Mouse (Mus musculus) myocyte (in vitro differentiated cells): Measurements from ENCODE around the gene Cmtm6. TPM values are rescaled to one million over a fixed set of nuclear protein-coding genes. Genes with fewer than 3 reads are reported as not detected.
A peak's percentile ranks its signal among the peaks of the same experiment; 100 is the strongest.

Experiments used
- H3K27me3 ChIP-seq: one replicate; pipeline ENCODE4 v1.6.1; 2011; ENCODE audit not compliant: control insufficient read depth, insufficient read depth, insufficient read length
- H3K36me3 ChIP-seq: one replicate; pipeline ENCODE4 v1.6.1; 2011; ENCODE audit not compliant: control insufficient read depth, insufficient read depth
- H3K4me2 ChIP-seq: one replicate; pipeline ENCODE4 v1.6.1; 2011; ENCODE audit warnings: low read depth, control low read depth
- H3K4me3 ChIP-seq: one replicate; pipeline ENCODE4 v1.5.1; 2011; ENCODE audit warnings: mild to moderate bottlenecking, control low read depth, moderate library complexity
- H3K79me2 ChIP-seq: one replicate; pipeline ENCODE4 v1.6.1; 2011; ENCODE audit not compliant: control insufficient read depth, insufficient read depth
- H3ac ChIP-seq: one replicate; pipeline ENCODE4 v1.6.1; 2011; ENCODE audit not compliant: control insufficient read depth, insufficient read length
- CEBPB ChIP-seq: IDR thresholded peaks from 2 replicates; pipeline ENCODE4 v1.6.1; 2011; ENCODE audit warnings: mild to moderate bottlenecking, moderate library complexity; ENCODE audit not compliant: poor library complexity, insufficient read depth, severe bottlenecking
- E2F4 ChIP-seq: IDR thresholded peaks from one replicate; pipeline ENCODE4 v1.6.1; 2011; ENCODE audit warnings: mild to moderate bottlenecking, control low read depth, moderate library complexity; ENCODE audit not compliant: insufficient read depth
- MAX ChIP-seq: IDR thresholded peaks from one replicate; pipeline ENCODE4 v1.6.1; 2011; ENCODE audit warnings: low read depth, mild to moderate bottlenecking, control low read depth
- MYOD1 ChIP-seq, 3 experiments: IDR thresholded peaks; one replicate each; pipeline ENCODE4 v1.6.1; 2011; ENCODE audit warnings: control low read depth in 2 of 3, low read depth in 2 of 3, mild to moderate bottlenecking in 2 of 3, moderate library complexity in 1 of 3; ENCODE audit not compliant: insufficient read length in 2 of 3, control insufficient read depth in 1 of 3
- MYOG ChIP-seq, 3 experiments: IDR thresholded peaks; one replicate each; pipeline ENCODE4 v1.6.1; 2011; ENCODE audit warnings: control low read depth in 2 of 3, low read depth in 2 of 3, mild to moderate bottlenecking in 2 of 3; ENCODE audit not compliant: insufficient read length in 2 of 3, control insufficient read depth in 1 of 3, insufficient read depth in 1 of 3
- POLR2A ChIP-seq: IDR thresholded peaks from one replicate; pipeline ENCODE4 v1.6.1; 2011; ENCODE audit warnings: low read depth, mild to moderate bottlenecking, control low read depth, moderate library complexity; ENCODE audit not compliant: insufficient read length
- POLR2AphosphoS2 ChIP-seq: IDR thresholded peaks from one replicate; pipeline ENCODE4 v1.6.1; 2011; ENCODE audit warnings: low read depth, control low read depth; ENCODE audit not compliant: insufficient read length
- REST ChIP-seq: IDR thresholded peaks from one replicate; pipeline ENCODE4 v1.6.1; 2011; ENCODE audit warnings: mild to moderate bottlenecking, control low read depth, moderate library complexity; ENCODE audit not compliant: insufficient read depth, insufficient read length
- SRF ChIP-seq: IDR thresholded peaks from one replicate; pipeline ENCODE4 v1.6.1; 2011; ENCODE audit warnings: low read depth; ENCODE audit not compliant: control insufficient read depth, insufficient read length
- TCF12 ChIP-seq: IDR thresholded peaks from one replicate; pipeline ENCODE4 v1.6.1; 2011; ENCODE audit warnings: mild to moderate bottlenecking, control low read depth; ENCODE audit not compliant: poor library complexity, insufficient read depth, severe bottlenecking
- TCF3 ChIP-seq: IDR thresholded peaks from one replicate; pipeline ENCODE4 v1.6.1; 2011; ENCODE audit warnings: low read depth, control low read depth; ENCODE audit not compliant: insufficient read length
- USF1 ChIP-seq: IDR thresholded peaks from one replicate; pipeline ENCODE4 v1.6.1; 2011; ENCODE audit warnings: low read depth, mild to moderate bottlenecking, control low read depth, moderate library complexity
- polyA plus RNA-seq: library from polyadenylated mRNA; unstranded; fragments of >200 nt; fragmentation: generic; extraction: Trizol; gene quantifications from one replicate; pipeline ENCODE4 v1.2.1, GENCODE M21; 2012; ENCODE audit warnings: missing spikeins

Cmtm6 gene
- 14.3 TPM for polyA plus RNA-seq

DNA sequence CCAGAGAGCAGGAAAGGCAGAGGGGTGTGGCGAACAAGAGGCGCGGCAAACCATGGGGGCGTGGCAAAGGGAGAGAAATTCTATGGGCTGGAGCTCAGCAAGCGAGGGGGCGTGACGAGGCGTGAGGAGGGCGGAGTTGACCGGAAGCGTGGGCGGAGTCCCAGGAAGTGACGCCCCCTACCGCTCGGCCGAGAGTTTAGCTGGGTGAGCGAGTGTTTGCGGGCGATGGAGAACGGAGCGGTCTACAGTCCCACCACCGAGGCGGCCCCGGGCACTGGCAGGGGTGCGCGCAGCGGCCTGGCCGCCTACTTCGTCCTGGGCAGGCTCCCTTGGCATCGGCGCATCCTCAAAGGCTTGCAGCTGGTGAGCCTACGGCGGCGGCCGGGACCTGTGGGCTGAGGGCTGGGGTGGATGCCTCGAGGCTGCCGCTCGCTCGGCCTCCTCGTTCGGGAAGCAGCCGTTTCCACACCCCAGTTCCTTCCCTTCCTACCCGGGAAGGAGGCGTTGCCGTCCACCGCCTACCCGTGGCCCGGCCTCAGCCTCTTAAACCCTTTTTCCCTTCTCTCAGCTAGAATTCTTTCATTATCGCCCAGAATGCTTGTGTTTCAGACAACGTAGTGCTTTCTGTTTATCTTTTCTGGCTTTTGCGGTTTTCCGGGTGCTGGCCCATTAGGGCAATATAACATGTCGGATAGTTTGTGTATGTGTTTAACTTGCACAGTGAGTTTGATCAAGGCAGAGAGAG, at the start of gene Cmtm6:
Gene Cmtm6 (plus strand): TSS at position 106 of the 745 bp plus-strand sequence.
- no peaks in the 10 kb centered on the region for H3K27me3 ChIP-seq
- H3K4me3 ChIP-seq: peak within 1 kb of the TSS; percentile 44
- H3ac ChIP-seq: peak within 1 kb of the TSS; percentile 12
- H3K36me3 ChIP-seq: no peaks in the 10 kb centered on the region
- H3K4me2 ChIP-seq: peak within 1 kb of the TSS; percentile 84
- H3K79me2 ChIP-seq: peaks cover 25% of the 10 kb centered on the region
- no peak for TF ChIP-seq TCF12
- TF ChIP-seq CEBPB: no peak
- no peak for TF ChIP-seq TCF3
- TF ChIP-seq POLR2A: peak; percentile 99
- TF ChIP-seq POLR2AphosphoS2: peak; percentile 99
- TF ChIP-seq SRF: peak; percentile 58

DNA sequence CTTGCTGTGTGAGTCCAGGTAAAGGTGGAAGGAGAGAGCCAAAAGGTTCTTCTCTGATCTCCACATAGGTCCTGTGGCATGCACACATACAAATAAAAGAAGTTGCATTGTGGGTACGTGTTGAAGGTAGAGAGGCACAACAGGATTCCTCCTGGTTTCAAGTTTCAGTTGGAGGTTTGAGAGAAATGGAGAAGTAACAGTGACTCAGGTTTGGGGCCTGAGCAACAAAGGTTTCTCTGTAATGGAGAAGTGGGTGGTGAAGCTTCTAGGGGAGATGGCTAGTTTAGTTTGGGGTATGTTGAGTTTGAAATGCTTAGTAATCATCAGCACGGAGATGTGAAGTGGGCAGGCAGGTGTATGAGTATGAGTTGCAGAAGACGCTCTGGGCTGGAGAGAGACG, 48.7 kb upstream of the Cmtm6 start:
- no peaks in the 10 kb centered on the region for H3K79me2 ChIP-seq
- no peak overlapping the region for H3K4me2 ChIP-seq
- TF ChIP-seq SRF: no peak
- TF ChIP-seq USF1: no peak
- TF ChIP-seq CEBPB: no peak
- no peak for TF ChIP-seq TCF3
- TF ChIP-seq POLR2A: no peak
- no peak for TF ChIP-seq E2F4
- no peak for TF ChIP-seq MYOG (IDR thresholded peaks at IDR 0.05; ENCODE audit: control insufficient read depth in 1 of 3, insufficient read depth in 1 of 3, insufficient read length in 2 of 3, low read depth in 2 of 3)
- no peak for TF ChIP-seq REST
- no peak for TF ChIP-seq MAX
- no peak for TF ChIP-seq POLR2AphosphoS2
- TF ChIP-seq MYOD1 (IDR thresholded peaks at IDR 0.05; ENCODE audit: control insufficient read depth in 1 of 3, insufficient read length in 2 of 3, low read depth in 2 of 3): no peak
- H3K4me3 ChIP-seq: no peak overlapping the region
- no peak overlapping the region for H3ac ChIP-seq
- H3K27me3 ChIP-seq: no peaks in the 10 kb centered on the region
- no peaks in the 10 kb centered on the region for H3K36me3 ChIP-seq

DNA sequence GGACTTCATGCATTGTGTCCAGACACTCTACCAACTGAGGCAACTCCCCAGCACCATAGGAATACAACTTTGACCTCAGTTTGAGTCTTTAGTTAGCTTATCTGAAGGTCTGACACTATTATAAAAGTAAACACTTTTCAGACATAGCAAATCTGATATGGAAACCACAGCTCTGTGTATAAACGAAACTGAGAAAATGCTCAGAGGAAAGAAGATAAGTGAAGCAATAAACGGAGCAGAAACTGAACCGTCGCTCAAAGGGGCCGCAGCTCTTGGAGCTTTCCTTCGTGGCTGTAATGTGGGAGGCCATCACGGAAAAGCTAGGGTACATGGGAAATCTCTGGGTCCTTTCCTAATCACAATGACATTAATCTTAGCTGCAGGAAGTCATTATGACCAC, 44.7 kb upstream of the Cmtm6 start:
- peaks cover 4% of the 10 kb centered on the region for H3K36me3 ChIP-seq
- peaks cover 20% of the 10 kb centered on the region for H3K79me2 ChIP-seq
- TF ChIP-seq TCF3: no peak
- no peaks in the 10 kb centered on the region for H3K27me3 ChIP-seq
- H3K4me2 ChIP-seq: no peak overlapping the region
- no peak overlapping the region for H3ac ChIP-seq
- H3K4me3 ChIP-seq: no peak overlapping the region

DNA sequence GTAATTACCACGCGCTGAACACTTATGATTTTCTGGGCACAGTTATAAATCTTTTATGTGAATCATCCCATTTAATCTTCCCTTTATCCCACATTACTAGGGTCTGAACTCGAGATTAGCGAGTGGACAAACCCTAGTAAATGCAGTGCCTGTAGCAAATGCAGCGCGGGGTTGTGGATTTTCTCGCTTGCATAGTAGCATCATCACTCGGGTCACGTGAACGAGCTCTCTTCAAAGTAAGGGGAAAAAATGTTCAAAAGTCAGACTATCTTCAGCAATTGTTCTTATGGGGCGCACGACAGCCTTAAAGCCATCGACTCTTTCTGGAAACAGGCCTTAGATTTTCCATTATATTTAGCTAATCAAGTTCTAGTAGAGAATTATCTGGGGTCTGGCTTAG, 43.3 kb upstream of the Cmtm6 start:
- Histone ChIP-seq H3K27me3 (no peaks in the 10 kb centered on the region), H3K79me2 (peaks cover 34% of the 10 kb centered on the region), H3K4me3 (peak overlapping the region; percentile 86), H3ac (peak overlapping the region; percentile 98), H3K4me2 (peak overlapping the region; percentile 91), H3K36me3 (peaks cover 9% of the 10 kb centered on the region)
- no peak for TF ChIP-seq MYOD1 (IDR thresholded peaks at IDR 0.05; ENCODE audit: control insufficient read depth in 1 of 3, insufficient read length in 2 of 3, low read depth in 2 of 3)
- TF ChIP-seq POLR2AphosphoS2: no peak
- TF ChIP-seq TCF3: no peak
- TF ChIP-seq USF1: no peak

DNA sequence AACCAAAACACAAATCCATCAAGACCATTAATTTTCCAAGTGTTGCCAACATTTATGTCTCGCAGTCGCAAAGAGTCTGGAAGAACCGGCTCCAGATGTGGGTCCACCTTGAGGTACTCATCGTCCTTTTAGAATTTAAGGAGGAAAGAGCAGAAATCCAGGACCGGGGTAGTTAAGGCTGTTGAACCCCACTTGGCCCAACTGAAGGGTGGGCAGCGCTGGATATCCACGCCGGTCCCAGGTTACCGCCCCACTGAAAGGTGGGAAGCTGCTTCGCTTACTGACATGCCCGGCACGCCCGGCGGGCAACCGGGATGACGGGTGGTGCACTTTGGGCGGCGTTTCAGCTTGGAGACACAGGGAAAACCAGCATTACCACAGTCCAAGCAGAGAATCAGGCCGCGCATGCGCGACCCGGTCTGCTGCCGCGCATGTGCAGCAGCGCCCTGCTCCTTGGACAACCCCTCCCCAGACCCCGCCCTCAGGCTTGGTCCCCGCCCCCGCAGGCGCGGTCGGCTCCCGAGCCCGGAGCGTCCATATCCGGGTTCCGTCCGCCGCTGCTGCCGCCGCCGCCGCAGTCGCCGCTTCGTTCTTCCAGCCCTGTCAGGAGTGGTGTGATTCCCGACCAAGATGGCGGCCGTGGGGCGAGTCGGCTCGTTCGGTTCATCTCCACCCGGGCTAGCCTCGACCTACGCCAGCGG, 42.5 kb upstream of the Cmtm6 start, which contains the start of gene Dync1li1:
Gene Dync1li1 (plus strand): TSS at position 539 of the 701 bp plus-strand sequence.
- Histone ChIP-seq H3K4me2 (peak within 1 kb of the TSS; percentile 91), H3ac (peak within 1 kb of the TSS; percentile 98), H3K36me3 (peaks cover 12% of the 10 kb centered on the region), H3K4me3 (peak within 1 kb of the TSS; percentile 86), H3K79me2 (peaks cover 41% of the 10 kb centered on the region), H3K27me3 (no peaks in the 10 kb centered on the region)
- TF ChIP-seq MYOG (IDR thresholded peaks at IDR 0.05; ENCODE audit: control insufficient read depth in 1 of 3, insufficient read depth in 1 of 3, insufficient read length in 2 of 3, low read depth in 2 of 3): no peak
- TF ChIP-seq REST: no peak
- no peak for TF ChIP-seq TCF12
- TF ChIP-seq E2F4: no peak
- no peak for TF ChIP-seq MAX
- TF ChIP-seq TCF3: no peak
- no peak for TF ChIP-seq SRF
- no peak for TF ChIP-seq CEBPB
- TF ChIP-seq USF1: no peak
- TF ChIP-seq POLR2AphosphoS2: peak; percentile 88
- peak; percentile 79 for TF ChIP-seq POLR2A
- peak in 1 of 3 experiments; percentile 23 for TF ChIP-seq MYOD1 (IDR thresholded peaks at IDR 0.05; ENCODE audit: control insufficient read depth in 1 of 3, insufficient read length in 2 of 3, low read depth in 2 of 3)
